Mouse (Mus musculus) midbrain, embryonic 11.5 days (tissue): ENCODE data around the gene Eif3f. TPM values are rescaled to one million over a fixed set of nuclear protein-coding genes. Genes with fewer than 3 reads are reported as not detected.

Experiments
- ATAC-seq: fragments of 200-750 bp; cut with Nextera tagmentation; 2 replicates; pipeline ENCODE4 v1.8.0; 2017; ENCODE audit warnings: moderate TSS enrichment, moderate library complexity; ENCODE audit not compliant: low FRiP score
- DNase-seq: peaks from one replicate; pipeline ENCODE4 v3.0.0; 2015; ENCODE audit warnings: low spot score; ENCODE audit errors: missing footprints
- H3K27ac ChIP-seq: fragments of 300-500 bp; sonication (generic); 2 replicates; pipeline ENCODE4 v1.5.1; 2014; ENCODE audit warnings: low read depth, low read length
- H3K27me3 ChIP-seq: fragments of 300-500 bp; sonication (generic); 2 replicates; pipeline ENCODE4 v1.6.1; 2014; ENCODE audit warnings: mild to moderate bottlenecking, low read length, moderate library complexity, mixed read lengths; ENCODE audit not compliant: control insufficient read depth, insufficient read depth
- H3K36me3 ChIP-seq: fragments of 300-500 bp; sonication (generic); 2 replicates; pipeline ENCODE4 v1.6.1; 2014; ENCODE audit warnings: mild to moderate bottlenecking, low read length, moderate library complexity, mixed read lengths; ENCODE audit not compliant: control insufficient read depth, insufficient read depth
- H3K4me1 ChIP-seq: fragments of 300-500 bp; sonication (generic); 2 replicates; pipeline ENCODE4 v1.6.1; 2014; ENCODE audit warnings: low read length; ENCODE audit not compliant: control insufficient read depth, insufficient read depth
- H3K4me2 ChIP-seq: fragments of 300-500 bp; sonication (generic); 2 replicates; pipeline ENCODE4 v1.6.1; 2014; ENCODE audit warnings: mild to moderate bottlenecking, moderate library complexity
- H3K4me3 ChIP-seq: fragments of 300-500 bp; sonication (generic); 2 replicates; pipeline ENCODE4 v1.5.1; 2014; ENCODE audit warnings: low read depth, low read length
- H3K9ac ChIP-seq: fragments of 300-500 bp; sonication (generic); 2 replicates; pipeline ENCODE4 v1.6.1; 2014; ENCODE audit warnings: low read length
- H3K9me3 ChIP-seq: fragments of 300-500 bp; sonication (generic); 2 replicates; pipeline ENCODE4 v1.6.1; 2016; ENCODE audit warnings: low read length; ENCODE audit not compliant: control insufficient read depth
- WGBS: fragments of 180-500 bp; shearing (Covaris S2); extraction: QIAGEN DNeasy Blood & Tissue Kit; methylation state at CpG from one replicate; pipeline ENCODE4 v1.1.7; 2014; 5-methylcytosine and 5-hydroxymethylcytosine counted together
- polyA plus RNA-seq: library from polyadenylated mRNA; unstranded; fragments of >200 nt; fragmentation: Nextera tagmentation; extraction: Ambion mirVana; gene quantifications from 2 replicates; pipeline ENCODE4 v1.2.1, GENCODE M21; 2014

Eif3f gene
- polyA plus RNA-seq, 1 experiment from 2014 or later: 85.0 TPM

DNA sequence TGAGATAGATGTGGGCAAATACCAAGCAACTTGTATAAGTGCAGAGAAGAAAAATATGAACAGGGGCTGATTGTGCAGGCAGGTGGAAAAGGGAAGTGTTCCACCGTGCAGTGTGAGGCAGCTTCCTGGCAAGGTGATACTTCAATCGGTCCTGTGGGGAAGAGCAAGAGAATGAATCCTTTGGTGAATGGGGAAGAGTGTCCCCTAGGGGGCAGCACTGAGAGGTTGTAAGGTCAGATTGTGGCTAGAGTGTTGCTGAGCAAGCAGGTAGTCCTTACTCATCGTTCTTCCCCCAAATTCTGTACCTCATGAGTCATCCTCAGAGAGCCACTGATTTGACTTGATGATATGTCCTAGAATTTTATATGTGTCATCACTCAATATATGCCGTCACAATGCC is 20.0 kb downstream of the Eif3f start:
- Histone ChIP-seq H3K4me1 (peaks cover 3% of the 10 kb centered on the region; the same call in 1 of the 2 replicates), H3K9ac (no peak overlapping the region), H3K27ac (no peak overlapping the region), H3K36me3 (no peaks in the 10 kb centered on the region), H3K4me2 (no peak overlapping the region), H3K9me3 (no peaks in the 10 kb centered on the region), H3K4me3 (no peak overlapping the region), H3K27me3 (peaks cover 35% of the 10 kb centered on the region)
- 55% methylated on average over 4 of the region's 4 CpGs for WGBS
- DNase-seq: no peak
- ATAC-seq: no peak

GRCm38 (mm10) chr7:108957734-108958133 is 23.5 kb downstream of the Eif3f start:
- Histone ChIP-seq H3K4me2 (no peak overlapping the region), H3K9ac (no peak overlapping the region), H3K27ac (no peak overlapping the region), H3K27me3 (peaks cover 3% of the 10 kb centered on the region), H3K36me3 (no peaks in the 10 kb centered on the region), H3K4me1 (no peaks in the 10 kb centered on the region), H3K9me3 (no peaks in the 10 kb centered on the region), H3K4me3 (no peak overlapping the region)
- WGBS: 83% methylated on average over 2 of the region's 2 CpGs
- ATAC-seq (no peak), DNase-seq (peak; percentile 61)

- Histone ChIP-seq H3K4me2 (no peak overlapping the region), H3K4me3 (no peak overlapping the region), H3K9me3 (no peaks in the 10 kb centered on the region), H3K9ac (no peak overlapping the region), H3K4me1 (no peaks in the 10 kb centered on the region), H3K36me3 (no peaks in the 10 kb centered on the region), H3K27ac (no peak overlapping the region), H3K27me3 (peaks cover 31% of the 10 kb centered on the region)
- DNase-seq (no peak), ATAC-seq (0 out of 2 replicates have a peak, but pooled peaks have one; percentile 13)
- 34% methylated on average over 2 of the region's 2 CpGs for WGBS
Observed at GRCm38 (mm10) chr7:108965968-108966367, 31.8 kb downstream of the Eif3f start.

DNA sequence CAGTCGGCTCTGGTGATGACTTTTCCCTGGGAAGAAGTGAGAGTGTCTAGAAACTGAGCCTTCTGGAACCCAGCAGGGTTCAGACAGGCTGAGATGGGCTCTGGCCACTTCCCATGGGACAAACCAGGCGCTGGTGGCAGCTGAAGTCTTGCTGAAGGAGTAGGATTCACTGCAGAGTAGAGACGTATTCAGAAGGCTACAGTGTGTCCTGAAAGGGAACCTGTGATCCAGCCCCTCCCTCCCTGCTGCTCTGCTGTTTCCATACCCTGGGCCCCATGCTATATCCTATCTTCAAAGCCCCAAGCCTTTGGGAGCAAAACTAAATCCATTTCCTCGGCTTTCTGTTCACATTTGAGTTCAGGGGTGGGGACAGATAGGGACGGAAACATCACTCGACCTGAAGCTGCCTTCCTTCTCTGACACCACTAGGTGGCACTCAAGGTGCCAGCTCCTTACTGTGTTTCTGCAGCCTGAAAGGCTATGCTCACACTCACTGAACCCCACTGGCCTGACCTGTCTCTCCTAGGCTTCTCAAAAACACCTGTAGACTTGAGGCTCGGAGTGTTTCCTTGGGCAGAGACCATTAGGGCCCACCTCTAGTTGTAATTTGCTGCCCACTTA is 32.6 kb downstream of the Eif3f start:
- peak; percentile 75 for ATAC-seq
- WGBS: 39% methylated on average over 7 of the region's 7 CpGs
- H3K4me2 ChIP-seq: no peak overlapping the region

GRCm38 (mm10) chr7:108968201-108968600 is 34.0 kb downstream of the Eif3f start:
- H3K27ac ChIP-seq: no peak overlapping the region
- no peak for ATAC-seq
- no peak overlapping the region for H3K4me3 ChIP-seq
- peaks cover 35% of the 10 kb centered on the region for H3K27me3 ChIP-seq
- no peaks in the 10 kb centered on the region for H3K9me3 ChIP-seq
- H3K36me3 ChIP-seq: no peaks in the 10 kb centered on the region
- WGBS: 64% methylated on average over 6 of the region's 6 CpGs
- DNase-seq: peak; percentile 69
- peaks cover 12% of the 10 kb centered on the region for H3K4me1 ChIP-seq
- H3K4me2 ChIP-seq: no peak overlapping the region
- no peak overlapping the region for H3K9ac ChIP-seq

More for the DNA sequence above, 32.6 kb downstream of the Eif3f start:
- H3K27ac ChIP-seq: no peak overlapping the region
- peak; percentile 91 for DNase-seq
- H3K27me3 ChIP-seq: peaks cover 35% of the 10 kb centered on the region
- peaks cover 1% of the 10 kb centered on the region for H3K4me1 ChIP-seq
- H3K9me3 ChIP-seq: no peaks in the 10 kb centered on the region
- H3K9ac ChIP-seq: no peak overlapping the region
- no peaks in the 10 kb centered on the region for H3K36me3 ChIP-seq
- H3K4me3 ChIP-seq: no peak overlapping the region

DNA sequence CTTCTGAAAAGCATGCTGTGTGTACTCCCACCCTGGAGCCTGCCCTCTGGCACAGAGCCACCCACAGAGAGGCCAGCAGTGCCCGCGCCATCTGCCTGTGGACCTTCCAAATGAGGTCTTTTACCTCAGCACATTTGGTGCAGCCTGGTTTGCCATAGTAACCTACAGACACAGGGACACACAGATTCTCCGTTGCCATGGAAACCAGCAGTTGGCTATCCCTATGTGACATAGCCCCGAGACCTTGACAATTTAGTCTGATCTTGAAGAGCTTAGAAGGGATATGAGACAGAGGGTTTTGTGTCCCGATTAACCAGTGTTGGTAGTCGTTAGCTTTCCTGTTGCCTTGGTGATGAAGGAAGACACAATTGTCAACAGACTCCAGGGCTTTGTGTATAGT is 38.1 kb downstream of the Eif3f start:
- H3K4me3 ChIP-seq: no peak overlapping the region
- 28% methylated on average over 6 of the region's 6 CpGs for WGBS
- H3K4me1 ChIP-seq: peaks cover 12% of the 10 kb centered on the region
- H3K4me2 ChIP-seq: peak overlapping the region; percentile 12; the same call in 1 of the 2 replicates
- no peak overlapping the region for H3K9ac ChIP-seq
- H3K27me3 ChIP-seq: peaks cover 51% of the 10 kb centered on the region
- H3K27ac ChIP-seq: 0 out of 2 replicates have a peak overlapping the region, but pooled peaks have one; percentile 9
- DNase-seq (peak; percentile 95), ATAC-seq (peak; percentile 91)
- H3K9me3 ChIP-seq: no peaks in the 10 kb centered on the region
- H3K36me3 ChIP-seq: no peaks in the 10 kb centered on the region

DNA sequence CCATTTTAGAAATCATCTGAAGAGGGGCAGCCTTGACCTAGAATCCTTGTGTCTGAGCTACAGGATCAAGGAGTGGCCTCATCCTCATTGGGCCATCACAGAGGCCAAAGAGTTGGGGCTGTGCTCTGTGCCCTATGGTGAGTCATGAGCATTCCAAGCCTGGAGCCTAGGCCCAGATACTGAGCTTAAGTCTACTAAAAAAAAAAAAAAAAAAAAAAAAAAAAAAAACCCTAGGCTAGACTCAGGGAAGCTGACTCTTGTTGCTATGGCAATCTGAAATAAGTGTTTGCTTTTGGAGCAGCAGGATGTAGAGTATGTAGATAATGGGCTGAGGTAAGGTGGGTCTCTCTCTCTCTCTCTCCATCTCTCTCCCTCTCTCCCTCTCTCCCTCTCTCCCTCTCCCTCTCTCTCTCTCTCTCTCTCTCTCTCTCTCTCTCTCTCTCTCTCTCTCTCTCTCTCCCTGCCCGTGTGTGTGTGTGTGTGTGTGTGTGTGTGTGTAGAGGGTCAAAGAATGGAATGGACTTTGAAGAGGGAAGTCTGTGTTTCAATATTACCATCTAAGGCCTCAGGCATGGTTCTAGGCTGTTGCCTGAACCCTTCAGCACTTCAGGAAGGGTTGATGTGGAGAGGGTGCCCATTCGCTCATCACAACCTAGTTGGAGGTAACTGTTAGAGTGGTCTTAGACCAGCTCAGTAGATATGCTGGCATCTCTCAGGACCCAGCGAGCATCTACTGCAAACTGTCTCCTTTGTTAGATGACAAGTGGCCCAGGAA is 51.9 kb downstream of the Eif3f start:
- 90% methylated on average over 2 of the region's 3 CpGs for WGBS

DNA sequence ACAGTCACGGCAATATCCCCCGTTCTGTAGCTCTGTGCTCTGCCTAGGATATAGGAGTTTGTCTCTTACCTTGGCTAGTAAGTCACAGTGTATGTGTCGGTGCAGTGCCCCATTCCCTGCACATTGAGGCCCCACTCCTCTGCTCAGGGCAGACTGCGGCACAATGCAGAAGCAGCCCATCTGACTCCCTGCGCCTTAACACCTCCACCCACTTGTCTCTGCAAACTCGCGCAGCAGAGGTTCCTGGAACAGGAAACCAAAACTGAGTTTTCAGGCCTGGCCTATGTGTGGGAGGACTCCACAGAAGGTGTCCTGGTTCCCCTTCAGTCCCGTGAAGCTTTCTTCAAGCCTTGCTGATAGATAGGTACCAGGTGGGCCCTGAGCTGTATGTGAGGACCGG is 57.0 kb downstream of the Eif3f start:
- 90% methylated on average over 9 of the region's 9 CpGs for WGBS

More for the DNA sequence above, 51.9 kb downstream of the Eif3f start:
- ATAC-seq (no peak), DNase-seq (no peak)
- H3K36me3 ChIP-seq: no peaks in the 10 kb centered on the region
- no peaks in the 10 kb centered on the region for H3K4me1 ChIP-seq
- no peak overlapping the region for H3K27ac ChIP-seq
- no peak overlapping the region for H3K4me3 ChIP-seq
- no peak overlapping the region for H3K4me2 ChIP-seq
- H3K9ac ChIP-seq: no peak overlapping the region
- no peaks in the 10 kb centered on the region for H3K9me3 ChIP-seq
- no peaks in the 10 kb centered on the region for H3K27me3 ChIP-seq

More for the DNA sequence above, 57.0 kb downstream of the Eif3f start:
- Histone ChIP-seq H3K4me2 (no peak overlapping the region), H3K36me3 (no peaks in the 10 kb centered on the region), H3K27ac (no peak overlapping the region), H3K9ac (no peak overlapping the region), H3K4me1 (no peaks in the 10 kb centered on the region), H3K27me3 (no peaks in the 10 kb centered on the region; the same call in 1 of the 2 replicates), H3K4me3 (no peak overlapping the region), H3K9me3 (no peaks in the 10 kb centered on the region)
- DNase-seq: peak; percentile 31
- ATAC-seq: no peak
